Mouse (Mus musculus): Measurements from ENCODE around the gene Fbxw7.

DNA sequence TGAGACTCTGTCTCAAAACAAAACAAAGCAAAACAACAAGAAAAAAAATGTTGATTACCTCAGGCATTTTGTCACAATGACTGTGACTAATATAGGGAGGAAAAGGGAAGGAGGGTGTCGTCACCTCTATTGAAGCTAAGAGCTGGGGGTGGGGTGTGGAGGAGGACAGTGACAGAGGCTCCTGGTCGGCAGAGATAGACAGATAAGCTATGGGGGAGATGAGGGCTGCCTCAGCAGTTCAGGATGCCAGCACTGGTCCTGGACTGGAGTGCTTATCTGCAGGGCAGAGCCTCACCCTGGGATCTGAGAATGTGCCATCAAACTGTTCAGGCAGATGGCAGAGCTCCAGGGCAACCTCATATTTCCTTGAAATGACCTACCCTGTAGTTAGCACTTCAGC lies 43.1 kb upstream of the Fbxw7 start:
- TF ChIP-seq POLR2A (IDR thresholded peaks at IDR 0.05; ENCODE audit: low read depth, low read length): no peak
- TF ChIP-seq ELF1 (IDR thresholded peaks at IDR 0.05; ENCODE audit: low read depth, low read length): no peak
- no peak for TF ChIP-seq CTCF (conservative IDR thresholded peaks at IDR 0.05 in 1 of 2, IDR thresholded peaks at IDR 0.05 in 1 of 2; ENCODE audit: low read depth in 2 of 2, low read length in 2 of 2)
- TF ChIP-seq RCOR1 (conservative IDR thresholded peaks at IDR 0.05; ENCODE audit: low read depth, low read length): no peak
- no peak for TF ChIP-seq BHLHE40 (IDR thresholded peaks at IDR 0.05; ENCODE audit: low read depth, low read length)
- no peak for TF ChIP-seq PAX5 (IDR thresholded peaks at IDR 0.05; ENCODE audit: low read length)
- no peak for TF ChIP-seq ZNF384 (IDR thresholded peaks at IDR 0.05; ENCODE audit: low read depth, low read length)
- no peak for TF ChIP-seq JUND (conservative IDR thresholded peaks at IDR 0.05; ENCODE audit: low read depth, low read length)
- no peak for TF ChIP-seq MAZ (IDR thresholded peaks at IDR 0.05; ENCODE audit: low read depth, low read length)
- TF ChIP-seq POLR2AphosphoS2 (IDR thresholded peaks at IDR 0.05; ENCODE audit: low read depth, low read length): no peak

All from CH12.LX (cell line).